Mouse (Mus musculus): ENCODE results near the gene Armh3.

GRCm38 (mm10) chr19:45807732-45808131, 190.6 kb downstream of the Armh3 start:
- TF ChIP-seq CTCF (IDR thresholded peaks at IDR 0.05; ENCODE audit: insufficient read depth, low read depth, low read length), result no peak
- no peak for TF ChIP-seq POLR2A (IDR thresholded peaks at IDR 0.05; ENCODE audit: insufficient read depth, low read depth, low read length)

Measured in olfactory bulb, adult 2 months (tissue).